9 mouse cellular contexts compared by ENCODE assay signal in genomic region chr15:25992992-25993727, GRCm38 (mm10). TPM values are rescaled to one million over a fixed set of nuclear protein-coding genes. Genes with fewer than 3 reads are reported as not detected.
DNase-seq lines count a peak whose midpoint lies in the region; ATAC-seq and TF ChIP-seq lines count a peak whose summit lies in the region.
"Had no signal": no experiment of that assay in that cellular context is flagged by ENCODE, and none has a peak within 500 bp of the region (broad histone marks: within the 10 kb centered on the region; RNA-seq: fewer than 3 reads in every experiment).

No protein-coding gene starts in this region.

- H3K27ac ChIP-seq in liver, adult 2 months (replicated peaks; ENCODE audit: insufficient read depth, low read depth, low read length) = no peak overlapping the region
- no peak overlapping the region for H3K27ac ChIP-seq in liver, embryonic 11.5 days (ENCODE audit: low read depth, low read length)
- H3K27ac ChIP-seq in cortical plate, adult 2 months (ENCODE audit: insufficient read depth, low read length) = no peak overlapping the region
- no peak overlapping the region for H3K27ac ChIP-seq in left cerebral cortex, adult 2 months
- H3K27ac ChIP-seq in midbrain, postnatal 0 days (ENCODE audit: low read depth, low read length) = no peak overlapping the region
- H3K27ac ChIP-seq: embryonic facial prominence, embryonic 15.5 days had no signal

- H3K27me3 ChIP-seq in liver, adult 2 months (ENCODE audit: control insufficient read depth, insufficient read depth, low read length) = no peaks in the 10 kb centered on the region
- no peaks in the 10 kb centered on the region for H3K27me3 ChIP-seq in liver, embryonic 11.5 days (replicated peaks; ENCODE audit: control insufficient read depth, insufficient read depth, low read length)
- no peaks in the 10 kb centered on the region for H3K27me3 ChIP-seq in midbrain, postnatal 0 days (ENCODE audit: insufficient read depth, low read length)
- H3K27me3 ChIP-seq: embryonic facial prominence, embryonic 15.5 days had no signal

- no peak overlapping the region for H3K9ac ChIP-seq in liver, adult 2 months (ENCODE audit: low read depth, low read length)
- no peak overlapping the region for H3K9ac ChIP-seq in liver, embryonic 11.5 days (ENCODE audit: low read depth, low read length)
- no peak overlapping the region for H3K9ac ChIP-seq in midbrain, postnatal 0 days (replicated peaks; ENCODE audit: low read length, poor library complexity, severe bottlenecking)
- H3K9ac ChIP-seq: embryonic facial prominence, embryonic 15.5 days had no signal

- peak; percentile 25 for TF ChIP-seq CTCF in liver, adult 2 months (IDR thresholded peaks at IDR 0.05; ENCODE audit: low read depth, low read length)
- peak; percentile 49; the same call in 1 of the 2 replicates for TF ChIP-seq CTCF in cortical plate, adult 2 months (IDR thresholded peaks at IDR 0.05; ENCODE audit: extremely low read depth, insufficient read depth, low read length)
- TF ChIP-seq CTCF in left cerebral cortex, adult 2 months (IDR thresholded peaks at IDR 0.05) = peak; percentile 81
- peak; percentile 81 for TF ChIP-seq CTCF in midbrain, postnatal 0 days (IDR thresholded peaks at IDR 0.05)

- H3K36me3 ChIP-seq in liver, adult 2 months (ENCODE audit: control insufficient read depth, insufficient read depth, low read length) = peaks cover 67% of the 10 kb centered on the region
- H3K36me3 ChIP-seq in liver, embryonic 11.5 days (ENCODE audit: control insufficient read depth, insufficient read depth, low read length) = peaks cover 36% of the 10 kb centered on the region; the same call in 1 of the 2 replicates
- H3K36me3 ChIP-seq in midbrain, postnatal 0 days (ENCODE audit: insufficient read depth, low read length) = peaks cover 34% of the 10 kb centered on the region

- H3K9me3 ChIP-seq in liver, embryonic 11.5 days (ENCODE audit: control insufficient read depth, low read length) = no peaks in the 10 kb centered on the region
- H3K9me3 ChIP-seq in midbrain, postnatal 0 days (ENCODE audit: low read length) = no peaks in the 10 kb centered on the region
- H3K9me3 ChIP-seq: embryonic facial prominence, embryonic 15.5 days had no signal

- ATAC-seq in liver, embryonic 11.5 days (replicated peaks; ENCODE audit: low FRiP score) = no peak
- ATAC-seq in midbrain, postnatal 0 days (ENCODE audit: low FRiP score) = 0 out of 2 replicates have a peak, but pooled peaks have one; percentile 51

- no peak for TF ChIP-seq POLR2A in liver, adult 2 months (IDR thresholded peaks at IDR 0.05; ENCODE audit: extremely low read depth, insufficient read depth, low read length)
- TF ChIP-seq POLR2A in cortical plate, adult 2 months (IDR thresholded peaks at IDR 0.05; ENCODE audit: extremely low read depth, insufficient read depth, low read length) = no peak

- no peaks in the 10 kb centered on the region; the same call in 1 of the 2 replicates for H3K4me1 ChIP-seq in liver, adult 2 months (ENCODE audit: control insufficient read depth, insufficient read depth, low read length)
- H3K4me1 ChIP-seq in liver, embryonic 11.5 days (replicated peaks; ENCODE audit: control insufficient read depth, insufficient read depth, low read length) = no peaks in the 10 kb centered on the region
- H3K4me1 ChIP-seq in cortical plate, adult 2 months (ENCODE audit: control insufficient read depth, insufficient read depth, low read length) = no peaks in the 10 kb centered on the region
- H3K4me1 ChIP-seq in midbrain, postnatal 0 days (ENCODE audit: insufficient read depth, low read length) = no peaks in the 10 kb centered on the region
- H3K4me1 ChIP-seq: embryonic facial prominence, embryonic 15.5 days had no signal

- no peak overlapping the region for H3K4me3 ChIP-seq in liver, adult 2 months (ENCODE audit: insufficient read depth, low read depth, low read length)
- no peak overlapping the region for H3K4me3 ChIP-seq in liver, embryonic 11.5 days (ENCODE audit: low read depth, low read length)
- no peak overlapping the region for H3K4me3 ChIP-seq in cortical plate, adult 2 months (ENCODE audit: insufficient read depth, low read length)
- H3K4me3 ChIP-seq in left cerebral cortex, adult 2 months = no peak overlapping the region
- H3K4me3 ChIP-seq in midbrain, postnatal 0 days (ENCODE audit: low read depth, low read length) = no peak overlapping the region
- H3K4me3 ChIP-seq: embryonic facial prominence, embryonic 15.5 days had no signal

- DNase-seq in liver, adult 2 months (ENCODE audit: extremely low read depth, low read depth, low spot score) = peak; percentile 46
- DNase-seq in liver, embryonic 11.5 days (ENCODE audit: low spot score) = no peak
- DNase-seq in adipocyte (ENCODE audit: low spot score) = peak; percentile 80
- DNase-seq in heart, postnatal 4 days = peak; percentile 64
- DNase-seq in left cerebral cortex, adult 2 months (ENCODE audit: extremely low spot score in 1 of 2, low spot score in 2 of 2) = peak; percentile 51 to 60
- DNase-seq in midbrain, postnatal 0 days (ENCODE audit: low spot score) = peak; percentile 84
- peak; percentile 49 for DNase-seq in thymus, postnatal 25 days

- H3K4me2 ChIP-seq in liver, embryonic 11.5 days = no peak overlapping the region
- no peak overlapping the region for H3K4me2 ChIP-seq in midbrain, postnatal 0 days (ENCODE audit: low read depth, low read length, poor library complexity, severe bottlenecking)
- H3K4me2 ChIP-seq: embryonic facial prominence, embryonic 15.5 days had no signal

- intact Hi-C loops in left cerebral cortex, adult 2 months (cut with DNase I) = loop anchor here (1.0 to 10.0 kb wide), 4 partner anchors 334 to 1242 kb away; no protein-coding TSS in a partner anchor

- H3K79me2 ChIP-seq in liver, adult 2 months (ENCODE audit: control insufficient read depth, insufficient read depth, low read length) = no peaks in the 10 kb centered on the region; the same call in 1 of the 2 replicates

- WGBS in liver, adult 2 months = 54% methylated on average over 8 of the region's 8 CpGs
- WGBS in liver, embryonic 11.5 days = 60% methylated on average over 8 of the region's 8 CpGs
- WGBS in midbrain, postnatal 0 days = 60% methylated on average over 8 of the region's 8 CpGs

RNA-seq across cellular contexts. Expression of gene Zfp622, which starts 9.0 kb away (rescaled TPM):
- total RNA-seq in liver, adult 2 months (2014; rRNA removed) = 15.4 and 16.4 TPM in 2 replicates
- 12.2 and 12.8 TPM in 2 replicates for polyA plus RNA-seq in liver, adult 2 months (2012; rRNA removed)
- polyA plus RNA-seq in liver, embryonic 11.5 days (2014; fragmentation: Nextera tagmentation; extraction: Ambion mirVana) = 27.9 and 30.3 TPM in 2 replicates
- 34.7 and 36.5 TPM in 2 replicates for polyA plus RNA-seq in cortical plate, adult 2 months (2012; rRNA removed)
- 10 to 100 TPM; 21.7 to 22.0 TPM for total RNA-seq in heart, postnatal 4 days (2021)
- 10 to 100 TPM; 47.7 to 52.4 TPM for total RNA-seq in left cerebral cortex, adult 2 months (2021)
- 35.6 and 37.2 TPM in 2 replicates for total RNA-seq in midbrain, postnatal 0 days (2014; rRNA removed)
- polyA plus RNA-seq in midbrain, postnatal 0 days (2015; fragmentation: Nextera tagmentation; extraction: Ambion mirVana) = 28.6 and 33.9 TPM in 2 replicates

Comparison
In these comparisons a context has a peak if more than half of its experiments do, and no peak if none do; other contexts are left out.
1. CTCF ChIP-seq: peak in every context shown above with its lines; median percentile 81 in left cerebral cortex, adult 2 months; 81 in midbrain, postnatal 0 days; 49 in cortical plate, adult 2 months; 25 in liver, adult 2 months.